Mouse (Mus musculus) G1E (cell line): ENCODE measurements around the gene Vps39.

ENCODE experiments used
- CTCF ChIP-seq: IDR thresholded peaks from 2 replicates; pipeline ENCODE4 v1.5.1; 2012; ENCODE audit warnings: low read depth, low read length, inconsistent platforms, mixed read lengths
- GATA1 ChIP-seq: IDR thresholded peaks from 2 replicates; pipeline ENCODE4 v1.6.1; 2012; ENCODE audit warnings: borderline replicate concordance, low read length, inconsistent platforms, mixed read lengths
- POLR2AphosphoS5 ChIP-seq: IDR thresholded peaks from 2 replicates; pipeline ENCODE4 v1.6.1; 2012; ENCODE audit warnings: low read depth, low read length, inconsistent platforms; ENCODE audit not compliant: insufficient replicate concordance

- no peak for TF ChIP-seq CTCF
- TF ChIP-seq GATA1, result no peak
- no peak for TF ChIP-seq POLR2AphosphoS5
Measured at GRCm38 (mm10) chr2:120276951-120277350, 76.0 kb downstream of the Vps39 start.
